Mouse (Mus musculus) stomach, postnatal 0 days (tissue): ENCODE data around the gene Gatad2a. TPM values are rescaled to one million over a fixed set of nuclear protein-coding genes. Genes with fewer than 3 reads are reported as not detected.

Source experiments
- ATAC-seq: fragments of 200-750 bp; cut with Nextera tagmentation; 2 replicates; pipeline ENCODE4 v1.8.0; 2017; ENCODE audit not compliant: low FRiP score, low TSS enrichment
- DNase-seq: peaks from one replicate; pipeline ENCODE4 v3.0.0-alpha.2; 2016; ENCODE audit warnings: low spot score
- H3K27ac ChIP-seq: fragments of 300-500 bp; sonication (generic); replicated peaks from 2 replicates; pipeline ENCODE4 v1.5.1; 2014; ENCODE audit warnings: mild to moderate bottlenecking, control low read depth
- H3K27me3 ChIP-seq: fragments of 300-500 bp; sonication (generic); 2 replicates; pipeline ENCODE4 v1.6.1; 2014; ENCODE audit warnings: low read length; ENCODE audit not compliant: control insufficient read depth, insufficient read depth
- H3K36me3 ChIP-seq: fragments of 300-500 bp; sonication (generic); 2 replicates; pipeline ENCODE4 v1.6.1; 2014; ENCODE audit warnings: low read length, mixed read lengths; ENCODE audit not compliant: control insufficient read depth, insufficient read depth
- H3K4me1 ChIP-seq: fragments of 300-500 bp; sonication (generic); replicated peaks from 2 replicates; pipeline ENCODE4 v1.6.1; 2014; ENCODE audit warnings: antibody characterized with exemption; ENCODE audit not compliant: control insufficient read depth, insufficient read depth
- H3K4me2 ChIP-seq: fragments of 300-500 bp; sonication (generic); replicated peaks from 2 replicates; pipeline ENCODE4 v1.6.1; 2014; ENCODE audit warnings: low read depth, mild to moderate bottlenecking, control low read depth, moderate library complexity
- H3K4me3 ChIP-seq: fragments of 300-500 bp; sonication (generic); 2 replicates; pipeline ENCODE4 v1.5.1; 2014; ENCODE audit warnings: low read depth, low read length, control low read depth
- H3K9ac ChIP-seq: fragments of 300-500 bp; sonication (generic); 2 replicates; pipeline ENCODE4 v1.6.1; 2014; ENCODE audit warnings: mild to moderate bottlenecking, low read length, control low read depth, mixed read lengths
- H3K9me3 ChIP-seq: fragments of 300-500 bp; sonication (generic); 2 replicates; pipeline ENCODE4 v1.6.1; 2016; ENCODE audit warnings: low read length; ENCODE audit not compliant: control insufficient read depth
- CTCF ChIP-seq: IDR thresholded peaks from 2 replicates; pipeline ENCODE4 v1.5.1; 2016; ENCODE audit warnings: antibody characterized with exemption, low read depth, mild to moderate bottlenecking, moderate library complexity
- EP300 ChIP-seq: optimal IDR thresholded peaks from 2 replicates; pipeline ENCODE3; 2016; ENCODE audit warnings: antibody characterized with exemption
- WGBS: fragments of 180-500 bp; shearing (Covaris S2); extraction: QIAGEN DNeasy Blood & Tissue Kit; methylation state at CpG from one replicate; pipeline ENCODE4 v1.1.7; 2014; 5-methylcytosine and 5-hydroxymethylcytosine counted together
- polyA plus RNA-seq: library from polyadenylated mRNA; unstranded; fragments of >200 nt; fragmentation: Nextera tagmentation; extraction: Ambion mirVana; gene quantifications from 2 replicates; pipeline ENCODE4 v1.2.1, GENCODE M21; 2015

Gene Gatad2a
- polyA plus RNA-seq, 1 experiment from 2014 or later: 32.4 TPM

DNA sequence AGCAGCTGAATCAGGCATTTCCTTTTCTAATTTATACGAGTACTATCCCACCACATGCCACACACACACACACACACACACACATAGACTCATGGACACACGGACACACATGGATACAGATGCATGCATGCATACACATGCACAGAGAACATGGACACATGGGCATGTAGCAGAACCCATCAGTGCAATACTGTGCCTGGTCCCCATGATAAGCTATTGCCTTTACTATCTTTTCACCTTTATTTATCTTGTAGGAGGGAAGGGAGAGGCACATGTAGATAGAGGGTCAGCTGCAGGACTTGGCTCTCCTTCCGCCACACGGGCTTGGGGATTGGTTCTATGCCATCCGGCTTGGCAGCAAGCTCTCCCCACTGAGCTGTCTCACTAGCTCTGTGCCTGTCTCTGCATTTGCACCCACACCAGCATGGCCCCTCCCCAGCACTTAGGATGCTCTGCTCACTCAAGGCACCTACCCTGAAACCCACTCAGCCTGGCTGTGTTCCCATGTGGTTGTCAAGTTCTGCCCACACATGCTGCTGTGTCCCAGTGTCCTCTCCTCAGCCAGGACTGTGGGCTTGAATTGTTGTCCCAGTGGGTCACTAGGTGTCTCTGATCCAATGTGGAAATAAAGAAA is 132.7 kb downstream of the Gatad2a start:
- H3K27me3 ChIP-seq: no peaks in the 10 kb centered on the region

DNA sequence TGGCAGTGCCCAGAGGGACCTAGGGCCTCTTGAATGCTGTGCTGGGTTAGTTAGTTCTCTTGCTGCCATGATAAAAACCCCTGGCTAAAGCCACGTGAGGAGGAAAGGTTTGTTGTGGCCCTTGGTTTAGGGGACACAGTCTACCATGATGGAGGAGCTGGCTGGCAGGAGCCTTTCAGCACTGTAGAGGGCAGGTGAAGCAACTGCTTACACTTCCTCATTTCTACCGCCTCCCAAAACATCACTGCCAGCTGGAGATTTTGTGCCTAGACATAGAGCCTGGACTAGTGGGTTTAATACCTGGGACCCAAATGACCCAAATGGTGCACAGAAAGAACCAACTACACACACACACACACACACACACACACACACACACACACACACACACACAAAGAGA is 134.9 kb downstream of the Gatad2a start:
- TF ChIP-seq EP300 (no peak), CTCF (no peak)
- 54% methylated on average over 2 of the region's 2 CpGs for WGBS
- no peak overlapping the region for H3K4me2 ChIP-seq
- no peak overlapping the region for H3K27ac ChIP-seq
- no peak overlapping the region for H3K4me3 ChIP-seq
- H3K4me1 ChIP-seq: no peaks in the 10 kb centered on the region
- no peak for ATAC-seq
- no peaks in the 10 kb centered on the region for H3K27me3 ChIP-seq
- H3K36me3 ChIP-seq: no peaks in the 10 kb centered on the region
- H3K9ac ChIP-seq: no peak overlapping the region
- no peaks in the 10 kb centered on the region for H3K9me3 ChIP-seq
- no peak for DNase-seq

More for the DNA sequence above, 132.7 kb downstream of the Gatad2a start:
- H3K9ac ChIP-seq: no peak overlapping the region
- H3K4me1 ChIP-seq: no peaks in the 10 kb centered on the region
- no peaks in the 10 kb centered on the region for H3K36me3 ChIP-seq
- H3K4me3 ChIP-seq: no peak overlapping the region
- no peaks in the 10 kb centered on the region for H3K9me3 ChIP-seq
- 69% methylated on average over 5 of the region's 5 CpGs for WGBS
- TF ChIP-seq EP300 (no peak), CTCF (no peak)
- DNase-seq (no peak), ATAC-seq (peak; percentile 68)
- no peak overlapping the region for H3K27ac ChIP-seq
- no peak overlapping the region for H3K4me2 ChIP-seq

DNA sequence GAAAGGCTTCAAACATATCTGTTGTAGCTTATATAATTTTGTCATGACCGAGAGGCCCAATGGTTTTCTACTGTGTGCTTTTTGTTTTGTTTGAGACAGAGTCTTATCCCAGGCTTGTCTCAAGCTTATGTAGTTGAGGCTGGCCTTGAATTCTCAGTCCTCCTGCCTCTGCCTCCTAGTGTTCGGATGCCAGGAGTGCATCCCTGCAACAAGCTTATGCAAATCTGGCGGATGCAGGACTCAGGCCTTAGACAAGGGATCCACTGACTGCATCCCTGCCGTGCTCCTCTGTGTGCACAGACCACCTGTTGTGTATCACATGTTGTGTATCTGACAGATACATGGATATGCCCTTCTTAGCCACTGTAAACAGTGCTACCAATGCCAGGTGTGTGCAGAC is 135.4 kb downstream of the Gatad2a start:
- no peaks in the 10 kb centered on the region for H3K9me3 ChIP-seq
- H3K4me1 ChIP-seq: no peaks in the 10 kb centered on the region
- ATAC-seq (no peak), DNase-seq (no peak)
- H3K4me2 ChIP-seq: no peak overlapping the region
- H3K27ac ChIP-seq: no peak overlapping the region
- 60% methylated on average over 4 of the region's 4 CpGs for WGBS
- TF ChIP-seq CTCF (peak; percentile 49), EP300 (no peak)
- H3K9ac ChIP-seq: no peak overlapping the region
- no peaks in the 10 kb centered on the region for H3K36me3 ChIP-seq
- no peaks in the 10 kb centered on the region for H3K27me3 ChIP-seq
- no peak overlapping the region for H3K4me3 ChIP-seq

Other genes starting within 250 kb of the Gatad2a start
- gene Zfp963, start 246.4 kb downstream of the Gatad2a start, polyA plus RNA-seq: 2.8 and 3.3 TPM in 2 replicates
- gene Gm20422, start 221.5 kb downstream of the Gatad2a start, polyA plus RNA-seq: 0.34 and 0.39 TPM in 2 replicates
- gene Atp13a1, start 205.2 kb downstream of the Gatad2a start, polyA plus RNA-seq: 19.4 and 21.5 TPM in 2 replicates
- gene Zfp866, start 205.2 kb downstream of the Gatad2a start, polyA plus RNA-seq: 8.4 and 9.0 TPM in 2 replicates
- 5.8 and 6.0 TPM in 2 replicates for gene Gmip, start 187.7 kb downstream of the Gatad2a start, polyA plus RNA-seq
- gene Lpar2, start 174.0 kb downstream of the Gatad2a start, polyA plus RNA-seq: 0.24 and 0.28 TPM in 2 replicates
- 4.9 and 5.1 TPM in 2 replicates for gene Pbx4, start 163.9 kb downstream of the Gatad2a start, polyA plus RNA-seq
- gene Cilp2, start 108.7 kb downstream of the Gatad2a start, polyA plus RNA-seq: 0.30 and 0.36 TPM in 2 replicates
- gene Tssk6, start 94.2 kb downstream of the Gatad2a start, polyA plus RNA-seq: 2.1 and 2.7 TPM in 2 replicates
- gene Ndufa13, start 93.8 kb downstream of the Gatad2a start, polyA plus RNA-seq: 199 and 205 TPM in 2 replicates
- gene Yjefn3, start 93.7 kb downstream of the Gatad2a start, polyA plus RNA-seq: 1.6 and 2.7 TPM in 2 replicates
- 22.4 and 24.4 TPM in 2 replicates for gene Mau2, start 46.4 kb upstream of the Gatad2a start, polyA plus RNA-seq
- 21.2 and 22.0 TPM in 2 replicates for gene Sugp1, start 46.4 kb upstream of the Gatad2a start, polyA plus RNA-seq
- gene Tm6sf2, start 76.5 kb upstream of the Gatad2a start, polyA plus RNA-seq: 1.0 and 1.5 TPM in 2 replicates
- 0.02 and 0.10 TPM in 2 replicates for gene Hapln4, start 87.1 kb upstream of the Gatad2a start, polyA plus RNA-seq
- gene Ncan, start 124.5 kb upstream of the Gatad2a start, polyA plus RNA-seq: 0.17 and 0.27 TPM in 2 replicates
- 31.9 and 33.6 TPM in 2 replicates for gene Nr2c2ap, start 134.9 kb upstream of the Gatad2a start, polyA plus RNA-seq
- gene Rfxank, start 142.8 kb upstream of the Gatad2a start, polyA plus RNA-seq: 8.9 and 9.8 TPM in 2 replicates
- 30.1 and 30.5 TPM in 2 replicates for gene Borcs8, start 143.1 kb upstream of the Gatad2a start, polyA plus RNA-seq
- gene Mef2b, start 143.3 kb upstream of the Gatad2a start, polyA plus RNA-seq: 0.10 TPM in 1 of 2 replicates, not detected in the other
- 38.2 and 40.8 TPM in 2 replicates for gene Tmem161a, start 176.0 kb upstream of the Gatad2a start, polyA plus RNA-seq
- gene Slc25a42, start 215.9 kb upstream of the Gatad2a start, polyA plus RNA-seq: 3.1 and 4.5 TPM in 2 replicates
- gene Sugp2, start 237.8 kb upstream of the Gatad2a start, polyA plus RNA-seq: 7.8 and 9.0 TPM in 2 replicates
- gene Armc6, start 238.1 kb upstream of the Gatad2a start, polyA plus RNA-seq: 11.9 and 12.9 TPM in 2 replicates